Mouse (Mus musculus) cerebellum, adult 2 months (tissue): Measurements from ENCODE around the gene Srsf12. TPM values are rescaled to one million over a fixed set of nuclear protein-coding genes. Genes with fewer than 3 reads are reported as not detected.

Experiments
- DNase-seq, 2 experiments: peaks; one replicate each; pipeline ENCODE4 v3.0.0; 2021
- H3K27ac ChIP-seq: fragments of 200-500 bp; 2 replicates; pipeline ENCODE4 v1.5.1; 2012; ENCODE audit warnings: low read length, control low read depth, inconsistent platforms; ENCODE audit not compliant: insufficient read depth
- H3K27me3 ChIP-seq: fragments of 200-500 bp; 2 replicates; pipeline ENCODE4 v1.6.1; 2012; ENCODE audit warnings: inconsistent platforms, mild to moderate bottlenecking, low read length, moderate library complexity; ENCODE audit not compliant: control insufficient read depth, insufficient read depth
- H3K4me1 ChIP-seq: fragments of 200-500 bp; 2 replicates; pipeline ENCODE4 v1.6.1; 2011; ENCODE audit warnings: low read length; ENCODE audit not compliant: control insufficient read depth, insufficient read depth
- H3K4me3 ChIP-seq: fragments of 200-500 bp; replicated peaks from 2 replicates; pipeline ENCODE3; 2011; ENCODE audit warnings: mild to moderate bottlenecking, low read depth, low read length, control low read depth; ENCODE audit not compliant: insufficient read depth
- CTCF ChIP-seq: fragments of 200-500 bp; IDR thresholded peaks from 2 replicates; pipeline ENCODE4 v1.5.1; 2011; ENCODE audit warnings: low read depth, mild to moderate bottlenecking, control low read depth, low read length, moderate library complexity, borderline replicate concordance; ENCODE audit not compliant: insufficient read depth
- POLR2A ChIP-seq: fragments of 200-500 bp; IDR thresholded peaks from 2 replicates; pipeline ENCODE4 v1.6.1; 2011; ENCODE audit warnings: low read length, control low read depth, borderline replicate concordance; ENCODE audit not compliant: insufficient read depth
- WGBS: fragments of 180-500 bp; shearing (Covaris S2); methylation state at CpG from one replicate; pipeline ENCODE4 v1.1.7; 2018; 5-methylcytosine and 5-hydroxymethylcytosine counted together
- polyA plus RNA-seq: library from polyadenylated mRNA; depleted of rRNA; stranded (reverse); fragments of >200 nt; gene quantifications from 2 replicates; pipeline ENCODE4 v1.2.3, GENCODE M21; 2012; rRNA removed

The Srsf12 gene
- polyA plus RNA-seq, 1 experiment = 16.5 TPM

GRCm38 (mm10) chr4:33273437-33273836 is 64.6 kb downstream of the Srsf12 start:
- DNase-seq = no peak
- H3K27ac ChIP-seq = no peak overlapping the region
- TF ChIP-seq CTCF (no peak), POLR2A (no peak)
- no peaks in the 10 kb centered on the region for H3K27me3 ChIP-seq
- H3K4me1 ChIP-seq = no peaks in the 10 kb centered on the region
- H3K4me3 ChIP-seq = no peak overlapping the region
- WGBS = 76% methylated on average over 3 of the region's 3 CpGs

GRCm38 (mm10) chr4:33281891-33282685 is 73.3 kb downstream of the Srsf12 start:
- no peak overlapping the region for H3K4me3 ChIP-seq
- H3K27me3 ChIP-seq = no peaks in the 10 kb centered on the region
- H3K4me1 ChIP-seq = no peaks in the 10 kb centered on the region
- DNase-seq = no peak
- WGBS = 80% methylated on average over 3 of the region's 3 CpGs
- TF ChIP-seq CTCF (no peak), POLR2A (no peak)
- H3K27ac ChIP-seq = no peak overlapping the region

Other genes with a start within 250 kb of the Srsf12 start
- 45.4 and 51.7 TPM in 2 replicates for gene Rragd, start 226.0 kb upstream of the Srsf12 start, polyA plus RNA-seq
- 78.9 and 80.8 TPM in 2 replicates for gene Ube2j1, start 177.6 kb upstream of the Srsf12 start, polyA plus RNA-seq
- 1.6 and 2.0 TPM in 2 replicates for gene Gabrr2, start 146.0 kb upstream of the Srsf12 start, polyA plus RNA-seq
- 0.30 and 0.34 TPM in 2 replicates for gene Gabrr1, start 76.5 kb upstream of the Srsf12 start, polyA plus RNA-seq
- 4.5 and 6.7 TPM in 2 replicates for gene Pm20d2, start 19.3 kb upstream of the Srsf12 start, polyA plus RNA-seq
- 62.4 and 64.6 TPM in 2 replicates for gene Pnrc1, start 81.2 kb downstream of the Srsf12 start, polyA plus RNA-seq
- 10.3 and 11.5 TPM in 2 replicates for gene Rngtt, start 101.3 kb downstream of the Srsf12 start, polyA plus RNA-seq